ENCODE assay signal across 13 mouse cellular contexts in genomic region chr1:162213066-162213465, GRCm38 (mm10).
"Had no signal": no experiment of that assay in that cellular context is flagged by ENCODE, and none has a peak within 500 bp of the region (broad histone marks: within the 10 kb centered on the region; RNA-seq: fewer than 3 reads in every experiment).

No protein-coding gene starts in this region.

- H3K9ac ChIP-seq: kidney, embryonic 15.5 days; liver, embryonic 14.5 days; midbrain, embryonic 12.5 days; neural tube, embryonic 13.5 days had no signal

- DNase-seq: kidney, adult 2 months; kidney, postnatal 14 days; lung, adult 18-20 months; retina, postnatal 1 day; right cerebral cortex, postnatal 14 days; thymus, adult 2 months; thymus, postnatal 36 days had no signal

- ATAC-seq: intestine, embryonic 16.5 days; midbrain, embryonic 16.5 days had no signal

- H3K27ac ChIP-seq: kidney, embryonic 15.5 days; liver, embryonic 14.5 days; midbrain, embryonic 12.5 days; neural tube, embryonic 13.5 days had no signal

- H3K4me2 ChIP-seq: kidney, embryonic 15.5 days; midbrain, embryonic 12.5 days; neural tube, embryonic 13.5 days had no signal

- H3K4me3 ChIP-seq: kidney, embryonic 15.5 days; midbrain, embryonic 12.5 days; neural tube, embryonic 13.5 days had no signal

- H3K27me3 ChIP-seq: kidney, embryonic 15.5 days; neural tube, embryonic 13.5 days had no signal

- H3K36me3 ChIP-seq: kidney, embryonic 15.5 days; midbrain, embryonic 12.5 days; neural tube, embryonic 13.5 days had no signal

- H3K9me3 ChIP-seq: kidney, embryonic 15.5 days; midbrain, embryonic 12.5 days; neural tube, embryonic 13.5 days had no signal
